Mouse (Mus musculus): ENCODE measurements around the gene Ovol2. TPM values are rescaled to one million over a fixed set of nuclear protein-coding genes. Genes with fewer than 3 reads are reported as not detected.
A peak's percentile ranks its signal among the peaks of the same experiment; 100 is the strongest.
"Not testable (repeated sequence)": the region's sequence is repeated elsewhere in the genome, so short reads cannot be mapped to it uniquely, and the experiment has no call there.

Ovol2 gene
- polyA plus RNA-seq, 1 experiment from 2014 or later = not detected

GRCm38 (mm10) chr2:144352843-144353242 lies 20.9 kb upstream of the Ovol2 start:
- WGBS = 87% methylated on average over 11 of the region's 11 CpGs
- Histone ChIP-seq H3K27me3 (ENCODE audit: control insufficient read depth, insufficient read depth, low read length) (no peaks in the 10 kb centered on the region), H3K4me2 (replicated peaks) (no peak overlapping the region), H3K9ac (no peak overlapping the region), H3K36me3 (replicated peaks; ENCODE audit: control insufficient read depth, insufficient read depth) (no peaks in the 10 kb centered on the region), H3K9me3 (ENCODE audit: control insufficient read depth, low read length) (no peaks in the 10 kb centered on the region), H3K4me1 (replicated peaks; ENCODE audit: control insufficient read depth, insufficient read depth, low read length) (no peaks in the 10 kb centered on the region), H3K27ac (no peak overlapping the region), H3K4me3 (replicated peaks; ENCODE audit: low read length) (no peak overlapping the region)
- DNase-seq (ENCODE audit: low spot score) (no peak), ATAC-seq (ENCODE audit: low FRiP score) (no peak)

GRCm38 (mm10) chr2:144348525-144348924 lies 16.6 kb upstream of the Ovol2 start:
- Histone ChIP-seq H3K36me3 (replicated peaks; ENCODE audit: control insufficient read depth, insufficient read depth) (no peaks in the 10 kb centered on the region), H3K27me3 (ENCODE audit: control insufficient read depth, insufficient read depth, low read length) (no peaks in the 10 kb centered on the region), H3K9me3 (ENCODE audit: control insufficient read depth, low read length) (no peaks in the 10 kb centered on the region), H3K4me3 (replicated peaks; ENCODE audit: low read length) (no peak overlapping the region), H3K9ac (no peak overlapping the region), H3K27ac (no peak overlapping the region), H3K4me2 (replicated peaks) (no peak overlapping the region), H3K4me1 (replicated peaks; ENCODE audit: control insufficient read depth, insufficient read depth, low read length) (no peaks in the 10 kb centered on the region)
- ATAC-seq (ENCODE audit: low FRiP score) (no peak), DNase-seq (ENCODE audit: low spot score) (no peak)
- WGBS = 70% methylated on average over 3 of the region's 3 CpGs

GRCm38 (mm10) chr2:144343158-144343557 lies 11.2 kb upstream of the Ovol2 start:
- H3K4me2 ChIP-seq (replicated peaks) = no peak overlapping the region
- ATAC-seq (ENCODE audit: low FRiP score) = no peak

GRCm38 (mm10) chr2:144338149-144338548 lies 6.2 kb upstream of the Ovol2 start:
- DNase-seq (ENCODE audit: low spot score); ATAC-seq (ENCODE audit: low FRiP score); H3K4me3 ChIP-seq (replicated peaks; ENCODE audit: low read length); H3K36me3 ChIP-seq (replicated peaks; ENCODE audit: control insufficient read depth, insufficient read depth); H3K4me2 ChIP-seq (replicated peaks); H3K9ac ChIP-seq; H3K9me3 ChIP-seq (ENCODE audit: control insufficient read depth, low read length); H3K4me1 ChIP-seq (replicated peaks; ENCODE audit: control insufficient read depth, insufficient read depth, low read length); H3K27ac ChIP-seq: not testable (repeated sequence)
- peaks cover 26% of the 10 kb centered on the region for H3K27me3 ChIP-seq (ENCODE audit: control insufficient read depth, insufficient read depth, low read length)
- 82% methylated on average over 6 of the region's 6 CpGs for WGBS

More at GRCm38 (mm10) chr2:144343158-144343557, 11.2 kb upstream of the Ovol2 start:
- H3K9ac ChIP-seq = no peak overlapping the region
- no peak overlapping the region for H3K4me3 ChIP-seq (replicated peaks; ENCODE audit: low read length)
- no peak for DNase-seq (ENCODE audit: low spot score)
- H3K27me3 ChIP-seq (ENCODE audit: control insufficient read depth, insufficient read depth, low read length) = no peaks in the 10 kb centered on the region
- no peaks in the 10 kb centered on the region for H3K4me1 ChIP-seq (replicated peaks; ENCODE audit: control insufficient read depth, insufficient read depth, low read length)
- H3K9me3 ChIP-seq (ENCODE audit: control insufficient read depth, low read length) = no peaks in the 10 kb centered on the region
- WGBS = 87% methylated on average over 4 of the region's 4 CpGs
- H3K36me3 ChIP-seq (replicated peaks; ENCODE audit: control insufficient read depth, insufficient read depth) = no peaks in the 10 kb centered on the region
- H3K27ac ChIP-seq = no peak overlapping the region

- H3K9ac ChIP-seq = no peak overlapping the region
- H3K27me3 ChIP-seq (ENCODE audit: control insufficient read depth, insufficient read depth, low read length) = peaks cover 31% of the 10 kb centered on the region
- no peaks in the 10 kb centered on the region for H3K36me3 ChIP-seq (replicated peaks; ENCODE audit: control insufficient read depth, insufficient read depth)
- peaks cover 8% of the 10 kb centered on the region; the same call in 1 of the 2 replicates for H3K4me1 ChIP-seq (replicated peaks; ENCODE audit: control insufficient read depth, insufficient read depth, low read length)
- no peak for DNase-seq (ENCODE audit: low spot score)
- no peak overlapping the region for H3K4me3 ChIP-seq (replicated peaks; ENCODE audit: low read length)
- ATAC-seq (ENCODE audit: low FRiP score) = no peak
- 0 out of 2 replicates have a peak, but pooled peaks cover 3% of the 10 kb centered on the region for H3K9me3 ChIP-seq (ENCODE audit: control insufficient read depth, low read length)
- 87% methylated on average over 6 of the region's 8 CpGs for WGBS
- H3K4me2 ChIP-seq (replicated peaks) = no peak overlapping the region
- H3K27ac ChIP-seq = no peak overlapping the region
These were observed 5.8 kb upstream of the Ovol2 start for GRCm38 (mm10) chr2:144337701-144338100.

- Histone ChIP-seq H3K36me3 (replicated peaks; ENCODE audit: control insufficient read depth, insufficient read depth) (no peaks in the 10 kb centered on the region), H3K4me2 (replicated peaks) (no peak overlapping the region), H3K9ac (no peak overlapping the region), H3K4me1 (replicated peaks; ENCODE audit: control insufficient read depth, insufficient read depth, low read length) (peaks cover 9% of the 10 kb centered on the region; the same call in 1 of the 2 replicates), H3K4me3 (replicated peaks; ENCODE audit: low read length) (no peak overlapping the region), H3K9me3 (ENCODE audit: control insufficient read depth, low read length) (0 out of 2 replicates have a peak, but pooled peaks cover 3% of the 10 kb centered on the region), H3K27me3 (ENCODE audit: control insufficient read depth, insufficient read depth, low read length) (peaks cover 36% of the 10 kb centered on the region), H3K27ac (no peak overlapping the region)
- no peak for ATAC-seq (ENCODE audit: low FRiP score)
- no peak for DNase-seq (ENCODE audit: low spot score)
- 72% methylated on average over 3 of the region's 3 CpGs for WGBS
These were observed 5.3 kb upstream of the Ovol2 start for GRCm38 (mm10) chr2:144337230-144337629.

GRCm38 (mm10) chr2:144333138-144333842 lies 1.3 kb upstream of the Ovol2 start:
- peak overlapping the region; percentile 36; the same call in 1 of the 2 replicates for H3K9ac ChIP-seq
- 6% methylated on average over 28 of the region's 28 CpGs for WGBS

GRCm38 (mm10) chr2:144332486-144332885 lies 540 bp upstream of the Ovol2 start:
- 0 out of 2 replicates have a peak, but pooled peaks cover 3% of the 10 kb centered on the region for H3K9me3 ChIP-seq (ENCODE audit: control insufficient read depth, low read length)
- peaks cover 82% of the 10 kb centered on the region for H3K27me3 ChIP-seq (ENCODE audit: control insufficient read depth, insufficient read depth, low read length)
- peak overlapping the region; percentile 95 for H3K4me2 ChIP-seq (replicated peaks)
- no peak overlapping the region for H3K27ac ChIP-seq
- no peak for DNase-seq (ENCODE audit: low spot score)
- no peak for ATAC-seq (ENCODE audit: low FRiP score)
- peak overlapping the region; percentile 30 for H3K4me3 ChIP-seq (replicated peaks; ENCODE audit: low read length)
- H3K9ac ChIP-seq = no peak overlapping the region
- 5% methylated on average over 9 of the region's 9 CpGs for WGBS
- no peaks in the 10 kb centered on the region for H3K36me3 ChIP-seq (replicated peaks; ENCODE audit: control insufficient read depth, insufficient read depth)
- peaks cover 26% of the 10 kb centered on the region for H3K4me1 ChIP-seq (replicated peaks; ENCODE audit: control insufficient read depth, insufficient read depth, low read length)

More at GRCm38 (mm10) chr2:144333138-144333842, 1.3 kb upstream of the Ovol2 start:
- Histone ChIP-seq H3K4me1 (replicated peaks; ENCODE audit: control insufficient read depth, insufficient read depth, low read length) (peaks cover 26% of the 10 kb centered on the region), H3K27ac (no peak overlapping the region), H3K4me3 (replicated peaks; ENCODE audit: low read length) (peak overlapping the region; percentile 30), H3K27me3 (ENCODE audit: control insufficient read depth, insufficient read depth, low read length) (peaks cover 75% of the 10 kb centered on the region), H3K36me3 (replicated peaks; ENCODE audit: control insufficient read depth, insufficient read depth) (no peaks in the 10 kb centered on the region), H3K9me3 (ENCODE audit: control insufficient read depth, low read length) (0 out of 2 replicates have a peak, but pooled peaks cover 3% of the 10 kb centered on the region), H3K4me2 (replicated peaks) (peak overlapping the region; percentile 95)
- DNase-seq (ENCODE audit: low spot score) (no peak), ATAC-seq (ENCODE audit: low FRiP score) (no peak)

GRCm38 (mm10) chr2:144330960-144331371 lies 980 bp downstream of the Ovol2 start:
- Histone ChIP-seq H3K9ac (peak overlapping the region; percentile 48), H3K9me3 (ENCODE audit: control insufficient read depth, low read length) (0 out of 2 replicates have a peak, but pooled peaks cover 3% of the 10 kb centered on the region), H3K27me3 (ENCODE audit: control insufficient read depth, insufficient read depth, low read length) (peaks cover 89% of the 10 kb centered on the region), H3K4me3 (replicated peaks; ENCODE audit: low read length) (peak overlapping the region; percentile 48), H3K36me3 (replicated peaks; ENCODE audit: control insufficient read depth, insufficient read depth) (no peaks in the 10 kb centered on the region), H3K4me1 (replicated peaks; ENCODE audit: control insufficient read depth, insufficient read depth, low read length) (peaks cover 26% of the 10 kb centered on the region), H3K4me2 (replicated peaks) (peak overlapping the region; percentile 95), H3K27ac (no peak overlapping the region)
- peak; percentile 63; the same call in 1 of the 2 replicates for ATAC-seq (ENCODE audit: low FRiP score)
- WGBS = 0% methylated on average over 48 of the region's 50 CpGs
- DNase-seq (ENCODE audit: low spot score) = no peak
